Mouse (Mus musculus) liver (tissue): ENCODE data around the gene Akain1.

Source experiments
- DNase-seq: peaks from one replicate; pipeline ENCODE4 v3.0.0-alpha.2; 2020; ENCODE audit warnings: mixed read lengths

The Akain1 gene

DNA sequence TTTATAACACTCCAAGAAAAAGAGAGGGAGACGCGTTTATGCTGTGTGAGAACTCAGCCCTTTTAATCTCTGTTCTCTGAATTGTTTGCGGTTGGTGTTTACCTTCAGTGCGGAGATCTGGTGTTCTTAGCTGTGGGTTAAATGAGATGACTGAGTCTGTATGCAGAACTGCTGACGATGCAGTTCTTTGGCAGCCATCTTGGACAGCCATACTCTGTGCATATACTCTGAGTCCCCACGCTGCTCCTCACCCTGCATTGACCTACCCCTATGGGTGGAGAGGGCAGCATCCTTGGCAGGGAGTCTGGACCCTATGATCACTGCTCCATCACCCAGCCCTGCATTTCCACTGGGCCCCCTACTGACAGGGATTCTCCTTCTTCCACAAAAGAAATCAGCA is 48.8 kb downstream of the Akain1 start:
- DNase-seq: no peak

DNA sequence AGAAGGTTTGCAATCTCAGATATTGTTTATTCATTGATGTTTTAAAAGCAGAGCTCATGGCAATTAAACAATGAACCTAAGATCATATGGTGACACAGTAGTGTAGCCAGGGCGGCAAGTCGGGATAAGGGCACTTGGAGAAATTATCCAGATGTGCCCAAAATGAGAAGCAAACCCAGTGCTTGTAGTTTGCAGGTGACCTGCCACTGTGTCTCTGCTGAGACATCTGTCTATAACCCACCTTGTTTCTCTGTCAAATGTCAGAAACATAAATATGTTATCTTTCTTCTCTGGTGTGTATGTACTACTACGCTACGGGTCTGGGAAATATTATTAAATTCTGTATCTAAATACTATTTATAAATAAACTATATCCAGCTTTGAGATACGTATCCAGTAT is 49.7 kb downstream of the Akain1 start:
- DNase-seq: no peak

DNA sequence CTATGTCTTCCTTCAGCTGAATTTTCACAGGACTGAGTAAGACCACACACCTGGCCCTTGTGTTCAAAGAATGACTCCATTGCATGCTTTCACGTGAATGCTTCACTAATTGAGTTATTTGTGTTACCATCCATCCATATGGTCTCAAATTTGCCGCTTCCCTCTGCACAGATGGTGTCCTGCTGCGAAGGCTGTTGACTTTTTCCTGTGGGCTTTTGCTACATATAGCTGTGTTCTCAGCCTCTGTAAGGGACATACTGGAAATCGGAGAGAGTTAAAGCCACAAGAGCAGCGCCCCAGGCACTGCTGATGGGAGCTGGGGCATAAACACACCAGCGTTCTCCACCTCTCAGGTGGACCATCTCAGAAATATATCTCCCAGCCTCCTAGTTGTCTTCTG is 53.2 kb downstream of the Akain1 start:
- no peak for DNase-seq

DNA sequence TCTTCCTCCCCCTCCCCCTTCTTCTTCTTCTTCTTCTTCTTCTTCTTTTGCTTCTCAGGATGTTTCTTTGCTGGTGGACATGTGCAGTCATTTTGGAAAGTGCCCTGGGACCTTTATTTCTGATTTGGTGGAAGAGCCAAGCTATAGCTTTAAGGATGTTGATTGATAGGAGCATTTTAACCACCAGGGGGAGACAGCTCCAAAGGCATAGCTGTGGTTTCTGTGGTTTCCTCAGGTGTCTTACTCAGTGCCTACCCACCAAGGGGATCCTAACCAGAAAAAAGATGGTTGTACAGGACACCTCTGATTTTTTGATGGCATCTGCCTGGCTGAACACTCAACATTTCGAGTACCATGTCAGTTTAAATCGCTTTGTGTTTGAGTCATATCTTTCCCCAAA is 56.4 kb downstream of the Akain1 start:
- DNase-seq: no peak

DNA sequence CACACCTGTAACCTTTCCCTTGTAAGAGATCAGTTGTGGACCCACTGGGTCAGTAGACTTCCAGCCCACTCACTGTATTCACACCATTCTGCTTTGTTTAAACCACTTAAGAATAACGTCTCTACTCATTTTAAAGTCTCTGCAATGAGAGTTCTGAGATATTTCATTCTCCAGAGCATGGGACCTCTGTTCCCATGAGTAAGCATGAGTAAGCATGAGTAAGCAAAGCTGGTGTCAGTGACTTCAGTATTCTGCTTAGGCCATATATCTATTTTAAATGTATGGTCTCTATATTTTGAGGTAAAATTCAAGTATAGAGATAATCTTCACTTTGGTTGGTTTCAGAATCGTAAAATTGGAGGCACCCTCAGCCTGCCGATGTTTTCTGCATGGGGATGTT is 57.0 kb downstream of the Akain1 start:
- no peak for DNase-seq

DNA sequence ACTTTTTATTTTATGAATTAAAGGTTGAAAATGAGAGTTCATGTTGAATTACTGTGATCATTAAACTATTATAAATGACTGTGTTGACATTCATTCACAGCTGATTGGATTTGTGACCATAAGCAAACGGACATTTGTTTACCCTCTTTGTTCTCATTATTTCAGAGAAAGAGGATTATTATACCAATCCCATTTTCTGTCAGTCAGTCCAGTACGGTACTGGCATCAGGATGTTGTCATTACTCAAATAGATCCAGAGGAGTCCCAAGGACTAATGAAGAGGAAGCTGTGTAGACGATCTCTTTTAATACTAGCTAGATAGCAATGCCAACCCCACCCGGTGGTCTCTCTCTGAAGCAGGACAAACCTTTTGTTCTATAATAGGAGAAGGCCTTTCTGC is 58.2 kb downstream of the Akain1 start:
- no peak for DNase-seq

DNA sequence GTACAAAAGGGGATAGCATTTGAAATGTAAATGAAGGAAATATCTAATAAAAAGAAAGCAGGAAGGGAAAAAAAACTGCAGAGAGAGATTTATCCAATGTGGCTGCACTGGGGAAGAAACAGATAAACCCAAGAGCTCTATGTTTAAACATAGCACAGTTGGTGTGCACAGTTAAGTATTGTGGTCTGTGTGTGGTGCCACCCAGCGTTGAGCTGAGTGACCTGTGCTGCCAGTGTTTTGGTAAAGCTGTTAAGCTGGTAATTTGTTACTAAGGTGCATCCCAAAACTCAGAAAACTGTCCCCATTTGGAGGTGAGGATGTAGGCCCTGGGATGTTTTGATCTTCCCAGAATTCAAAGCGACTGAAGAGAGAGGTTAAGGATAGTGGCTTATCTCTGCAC is 59.8 kb downstream of the Akain1 start:
- no peak for DNase-seq

DNA sequence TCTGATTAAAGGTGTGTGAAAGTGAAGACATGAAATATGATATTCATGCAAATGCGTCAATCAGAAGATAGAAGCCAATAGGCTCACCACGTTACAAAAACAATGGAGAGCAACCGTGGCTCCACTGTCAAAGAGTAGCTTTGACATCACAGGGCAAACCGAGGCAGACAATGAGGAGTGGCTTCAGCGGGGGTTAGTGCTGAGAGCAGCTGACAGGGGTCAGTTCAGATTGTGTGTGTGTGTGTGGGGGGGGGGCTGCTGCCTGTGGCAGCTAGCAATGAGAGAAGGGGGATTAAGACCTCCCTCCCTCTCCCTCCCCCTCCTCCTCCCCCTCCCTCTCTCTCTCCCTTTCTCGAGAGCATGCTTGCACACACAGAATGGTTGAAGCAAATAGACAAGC is 60.3 kb downstream of the Akain1 start:
- DNase-seq: no peak

DNA sequence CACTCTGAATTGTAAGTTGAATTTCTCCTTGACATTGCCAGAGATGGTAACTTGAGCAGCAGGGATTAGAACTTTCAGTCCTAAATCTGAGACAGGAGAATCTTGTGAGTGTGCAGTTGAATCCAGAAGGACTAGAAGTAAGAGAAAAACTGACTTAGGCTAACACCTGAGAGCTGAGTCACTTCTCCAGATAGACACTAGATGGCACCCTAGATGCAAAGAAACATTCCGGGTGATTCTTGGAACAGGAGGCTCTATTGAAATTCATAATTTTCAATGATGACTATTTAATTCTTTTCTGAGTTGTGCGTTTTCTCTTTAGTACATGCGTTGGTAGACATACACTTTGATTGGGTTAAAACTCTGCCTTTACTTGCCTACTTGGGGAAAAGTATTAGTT is 66.9 kb downstream of the Akain1 start:
- DNase-seq: no peak

DNA sequence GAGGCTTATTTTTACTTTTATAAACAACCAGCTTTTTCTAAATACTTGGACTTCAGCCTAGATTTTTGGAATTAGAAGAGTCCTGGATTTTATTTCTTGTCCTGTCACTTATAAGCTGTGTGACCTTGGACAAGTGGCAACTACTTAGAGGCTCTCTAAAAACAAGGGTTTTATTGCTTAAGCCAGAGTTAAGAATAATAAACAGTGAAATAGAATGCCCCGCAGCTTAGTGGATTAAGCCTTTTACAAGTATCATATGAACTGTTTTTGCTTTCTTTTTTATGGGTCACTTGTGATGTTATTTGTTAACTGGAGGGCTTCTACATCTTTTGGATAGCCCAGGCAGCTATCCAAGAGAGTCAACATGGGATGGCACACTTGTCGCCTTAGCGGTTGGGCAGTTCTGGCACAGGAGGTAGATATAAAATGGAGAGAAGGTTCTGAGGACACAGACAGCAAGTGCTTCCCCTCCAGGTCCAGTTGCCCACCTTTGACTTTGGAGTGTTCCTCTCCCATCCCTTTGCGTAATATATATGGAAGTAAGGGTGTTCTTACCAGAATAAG is 77.3 kb downstream of the Akain1 start:
- no peak for DNase-seq

DNA sequence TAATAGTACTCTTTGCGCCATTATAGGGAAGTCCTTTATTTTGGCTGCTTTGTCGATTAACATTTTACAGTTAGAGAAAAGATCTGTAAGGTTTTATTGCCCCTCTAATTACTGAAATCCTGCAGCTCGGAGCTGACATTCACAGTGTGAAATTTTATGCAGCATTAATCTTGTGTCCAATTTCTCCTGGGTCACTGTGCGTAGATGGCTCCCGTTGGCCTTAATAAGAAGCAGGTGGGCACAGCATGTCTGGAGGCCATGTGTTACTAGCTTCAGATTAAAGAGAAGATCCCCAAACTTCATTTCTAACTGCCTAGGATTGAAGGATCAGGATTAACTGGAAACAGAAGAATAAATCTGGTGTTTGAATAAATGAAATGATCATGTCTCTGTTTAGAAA is 92.3 kb downstream of the Akain1 start:
- DNase-seq: no peak
